Mouse (Mus musculus) frontal cortex, postnatal 36 days (tissue): ENCODE measurements around the gene C1qa.
A peak's percentile ranks its signal among the peaks of the same experiment; 100 is the strongest.

Experiments
- DNase-seq, 2 experiments: peaks; one replicate each; pipeline ENCODE4 v3.0.0; 2022; ENCODE audit warnings: low spot score in 2 of 2

The C1qa gene

GRCm38 (mm10) chr4:136863517-136863916 is 35.1 kb downstream of the C1qa start:
- DNase-seq = no peak

- DNase-seq = no peak
Measured at GRCm38 (mm10) chr4:136862411-136862810, 36.2 kb downstream of the C1qa start.

- DNase-seq = no peak
Measured at GRCm38 (mm10) chr4:136861806-136862205, 36.8 kb downstream of the C1qa start.

GRCm38 (mm10) chr4:136860022-136860421 is 38.6 kb downstream of the C1qa start:
- DNase-seq = no peak

- peak in 1 of 2 experiments; percentile 42 for DNase-seq
Measured at GRCm38 (mm10) chr4:136855081-136855480, 43.5 kb downstream of the C1qa start.

GRCm38 (mm10) chr4:136852989-136853388 is 45.6 kb downstream of the C1qa start:
- DNase-seq = no peak

GRCm38 (mm10) chr4:136852119-136852518 is 46.5 kb downstream of the C1qa start:
- DNase-seq = no peak

GRCm38 (mm10) chr4:136848565-136848964 is 50.0 kb downstream of the C1qa start:
- DNase-seq = peak; percentile 42 to 58

GRCm38 (mm10) chr4:136847166-136847565 is 51.4 kb downstream of the C1qa start:
- no peak for DNase-seq
